Mouse (Mus musculus) bone marrow macrophage, adult 2 months (primary cell): Measurements from ENCODE around the gene Tbx10.

ENCODE experiments used
- CTCF ChIP-seq: IDR thresholded peaks from 2 replicates; pipeline ENCODE4 v1.5.1; 2012; ENCODE audit warnings: low read depth, mild to moderate bottlenecking, low read length, moderate library complexity
- POLR2A ChIP-seq: IDR thresholded peaks from 2 replicates; pipeline ENCODE4 v1.6.1; 2012; ENCODE audit warnings: mild to moderate bottlenecking, low read depth, low read length, borderline replicate concordance

DNA sequence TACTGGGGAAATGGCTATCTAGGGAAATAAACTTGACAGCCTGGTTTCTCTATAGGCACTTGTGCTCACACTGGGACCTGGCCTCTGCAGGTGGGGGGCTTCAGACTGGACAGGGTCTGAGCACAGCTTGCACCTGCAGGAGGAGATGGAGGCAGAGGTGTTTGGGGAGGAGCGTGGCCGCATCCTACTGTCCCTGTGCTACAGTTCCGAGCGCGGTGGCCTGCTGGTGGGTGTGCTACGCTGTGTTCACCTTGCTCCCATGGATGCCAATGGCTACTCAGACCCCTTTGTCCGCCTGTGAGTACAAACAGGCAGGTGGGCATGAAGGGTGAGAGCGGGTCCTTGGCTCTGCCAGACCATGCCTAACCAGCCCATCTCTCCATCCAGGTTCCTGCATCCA, 13.4 kb downstream of the Tbx10 start:
- TF ChIP-seq CTCF, result no peak
- TF ChIP-seq POLR2A, result no peak
